Mouse (Mus musculus) heart, adult 8-10 months (tissue): ENCODE measurements around the gene Akr1c19. TPM values are rescaled to one million over a fixed set of nuclear protein-coding genes. Genes with fewer than 3 reads are reported as not detected.
A peak's percentile ranks its signal among the peaks of the same experiment; 100 is the strongest.
"Not testable (repeated sequence)": the region's sequence is repeated elsewhere in the genome, so short reads cannot be mapped to it uniquely, and the experiment has no call there.

Experiments
- DNase-seq: peaks from one replicate; pipeline ENCODE4 v3.0.0; 2022; ENCODE audit warnings: low spot score
- total RNA-seq, 4 experiments: library from RNA; stranded (reverse); gene quantifications; 2 replicates each; pipeline ENCODE4 v1.2.4; 2022

Akr1c19 gene
- 1 to 10 TPM; 1.7 to 2.3 (median 1.8) TPM for total RNA-seq

GRCm38 (mm10) chr13:4228441-4228840, at the start of gene Akr1c19:
Akr1c19 (plus strand) TSS chr13:4228700.
- peak; percentile 67 for DNase-seq

GRCm38 (mm10) chr13:4181321-4181720, 47.2 kb upstream of the Akr1c19 start:
- not testable (repeated sequence) for DNase-seq

DNA sequence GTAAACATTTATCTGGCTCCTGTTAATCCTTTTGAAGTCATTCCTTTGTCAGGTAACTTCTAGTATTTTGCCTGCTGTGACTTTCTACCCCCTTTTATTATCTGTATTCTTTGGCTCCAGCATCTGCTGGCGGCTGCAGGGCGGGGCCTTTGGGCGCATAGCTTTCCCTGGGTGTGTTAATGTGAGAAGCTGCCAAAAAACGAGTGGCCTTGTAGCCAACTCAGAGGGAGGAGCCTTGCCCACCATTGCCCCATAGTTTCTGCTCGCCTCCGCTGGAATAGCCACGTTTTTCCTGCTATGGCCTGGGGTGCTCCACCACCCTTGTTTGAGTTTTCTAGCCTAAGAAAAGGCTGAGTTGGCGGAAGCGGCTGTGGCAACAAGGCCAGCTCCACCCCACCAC, 45.4 kb upstream of the Akr1c19 start:
- DNase-seq: no peak

DNA sequence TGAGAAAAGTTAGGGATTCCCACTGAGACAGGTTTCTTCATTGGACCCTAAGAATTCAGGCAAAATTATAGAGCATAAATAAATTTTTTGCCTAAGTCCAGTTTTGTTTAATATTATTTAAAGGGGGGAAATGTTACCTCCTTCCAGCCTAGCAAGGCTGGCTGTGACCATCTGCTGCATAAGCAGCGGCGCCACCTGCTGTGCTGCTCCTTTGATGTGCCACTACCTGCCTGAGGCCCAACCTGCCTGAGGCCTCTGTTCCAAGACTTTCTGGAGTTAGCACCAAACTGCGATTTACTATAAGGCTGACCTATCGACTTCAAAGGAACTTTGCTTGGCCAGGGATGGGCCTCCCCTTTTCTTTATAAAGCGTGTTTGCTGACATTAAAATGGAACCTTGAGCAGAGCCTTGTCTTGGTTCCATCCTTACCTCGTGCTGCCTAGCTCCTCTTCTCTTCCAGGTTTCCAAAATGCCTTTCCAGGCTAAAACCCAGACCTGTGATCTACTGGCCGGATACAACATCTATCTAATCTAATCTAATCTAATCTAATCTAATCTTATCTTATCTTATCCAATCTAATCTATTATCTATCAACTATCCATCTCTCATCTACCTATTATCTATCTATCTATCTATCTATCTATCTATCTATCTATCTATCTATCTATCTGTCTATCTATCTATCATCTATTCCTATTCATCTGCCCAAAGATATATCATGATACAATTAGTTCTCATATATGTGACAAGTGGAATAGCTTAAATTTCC, 41.7 kb upstream of the Akr1c19 start:
- not testable (repeated sequence) for DNase-seq

- peak; percentile 31 for DNase-seq
These were observed 40.3 kb upstream of the Akr1c19 start for GRCm38 (mm10) chr13:4188174-4188573.

- DNase-seq: peak; percentile 27
These were observed 37.6 kb upstream of the Akr1c19 start, which contains the start of gene Akr1c13 for GRCm38 (mm10) chr13:4190904-4191303. Akr1c13 (plus strand) TSS chr13:4191150.

DNA sequence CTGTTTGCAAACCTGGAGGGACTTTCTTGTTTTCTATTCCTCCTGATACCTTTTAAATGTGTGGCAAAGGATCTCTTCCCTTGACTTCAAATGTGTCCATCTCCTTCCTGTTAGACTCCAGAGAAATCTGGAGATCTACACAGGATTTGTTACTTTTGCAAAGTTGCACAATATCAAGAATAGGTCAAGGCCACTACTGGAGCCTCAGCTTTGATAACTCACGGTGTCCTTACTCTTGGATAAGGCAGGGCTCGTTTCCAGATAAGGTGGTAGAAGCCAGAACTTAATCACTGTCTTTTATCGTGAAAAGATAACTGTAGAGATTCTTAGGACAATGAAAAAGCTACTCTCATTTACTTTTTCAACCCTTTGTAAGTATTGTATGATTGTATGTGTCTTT, 36.0 kb upstream of the Akr1c19 start:
- DNase-seq: no peak

GRCm38 (mm10) chr13:4206147-4206903, 22.2 kb upstream of the Akr1c19 start:
- DNase-seq: no peak

GRCm38 (mm10) chr13:4211560-4212299, 16.8 kb upstream of the Akr1c19 start:
- DNase-seq: no peak

GRCm38 (mm10) chr13:4212309-4212708, 16.2 kb upstream of the Akr1c19 start:
- no peak for DNase-seq

DNA sequence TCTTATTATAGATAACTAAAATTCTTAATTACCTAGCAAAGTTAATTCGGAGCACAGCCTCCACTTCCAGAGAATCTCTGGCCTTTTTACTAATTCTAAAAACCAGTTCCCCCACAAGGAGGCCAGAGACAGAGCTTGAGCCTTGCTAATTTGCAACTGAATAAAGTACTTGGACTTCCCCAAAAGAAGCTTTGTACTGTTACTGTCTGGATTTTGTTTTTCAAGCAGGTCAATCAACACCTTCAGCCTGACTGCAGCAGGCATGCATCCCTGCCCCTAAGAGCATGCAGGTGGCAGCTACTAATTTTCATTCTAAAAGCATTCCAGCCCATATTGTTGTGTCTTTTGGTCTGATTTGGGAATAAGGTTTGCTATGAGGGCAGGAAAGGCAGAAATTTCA, 13.0 kb upstream of the Akr1c19 start:
- not testable (repeated sequence) for DNase-seq

DNA sequence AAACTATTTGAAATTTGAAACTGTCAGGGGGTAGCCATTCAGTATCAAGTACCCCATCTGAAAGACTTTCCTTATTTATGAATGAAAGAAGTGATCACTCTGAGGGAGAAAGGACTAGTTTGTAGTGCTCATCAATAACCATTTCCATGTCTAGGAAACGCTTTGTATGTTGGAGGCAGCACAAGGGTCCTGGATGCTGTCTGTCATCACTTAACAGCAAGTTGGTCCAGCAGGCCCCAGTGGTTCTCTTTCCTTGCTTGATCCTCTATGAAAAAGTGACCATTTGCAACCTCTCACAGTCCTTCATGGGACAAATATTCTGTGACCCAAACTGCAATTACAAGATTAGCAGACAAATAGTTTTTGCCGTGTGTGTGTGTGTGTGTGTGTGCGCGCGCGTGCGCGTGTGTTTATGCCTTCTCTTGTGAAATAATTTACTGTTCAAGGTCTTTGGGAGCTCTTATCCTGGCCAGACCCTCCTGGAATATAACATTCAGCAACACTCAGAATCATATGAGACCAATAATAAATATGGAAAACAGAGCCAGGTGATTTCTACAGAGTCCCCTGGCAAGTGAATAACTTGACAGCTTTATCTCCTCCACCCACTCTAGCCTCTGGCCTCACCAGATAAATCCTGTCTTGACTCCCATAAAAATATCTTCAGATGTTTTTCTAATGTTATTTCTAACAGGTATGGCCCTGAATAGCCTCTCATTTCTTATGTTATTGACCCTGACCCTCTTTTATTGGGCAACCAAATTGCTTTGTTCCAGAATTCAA, 2.5 kb downstream of the Akr1c19 start:
- no peak for DNase-seq

DNA sequence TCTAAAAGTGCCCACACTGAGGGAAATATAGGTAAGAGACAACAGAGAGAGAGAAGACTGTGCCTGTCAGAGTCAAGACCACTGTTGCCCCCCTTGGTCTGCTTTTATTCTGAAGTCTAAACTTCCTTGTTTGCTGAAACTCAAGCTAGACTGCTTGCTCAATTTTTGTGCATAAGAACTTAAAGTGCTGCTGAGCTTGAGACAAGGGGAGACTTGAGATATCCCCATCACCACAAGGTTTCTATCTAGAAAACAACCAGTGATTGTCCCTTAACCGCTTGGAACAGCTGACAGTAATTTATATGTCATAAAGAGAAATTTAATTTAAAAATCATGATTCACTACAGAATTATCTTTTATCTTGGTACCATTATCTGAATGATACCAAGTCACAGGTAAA, 4.6 kb downstream of the Akr1c19 start:
- no peak for DNase-seq

DNA sequence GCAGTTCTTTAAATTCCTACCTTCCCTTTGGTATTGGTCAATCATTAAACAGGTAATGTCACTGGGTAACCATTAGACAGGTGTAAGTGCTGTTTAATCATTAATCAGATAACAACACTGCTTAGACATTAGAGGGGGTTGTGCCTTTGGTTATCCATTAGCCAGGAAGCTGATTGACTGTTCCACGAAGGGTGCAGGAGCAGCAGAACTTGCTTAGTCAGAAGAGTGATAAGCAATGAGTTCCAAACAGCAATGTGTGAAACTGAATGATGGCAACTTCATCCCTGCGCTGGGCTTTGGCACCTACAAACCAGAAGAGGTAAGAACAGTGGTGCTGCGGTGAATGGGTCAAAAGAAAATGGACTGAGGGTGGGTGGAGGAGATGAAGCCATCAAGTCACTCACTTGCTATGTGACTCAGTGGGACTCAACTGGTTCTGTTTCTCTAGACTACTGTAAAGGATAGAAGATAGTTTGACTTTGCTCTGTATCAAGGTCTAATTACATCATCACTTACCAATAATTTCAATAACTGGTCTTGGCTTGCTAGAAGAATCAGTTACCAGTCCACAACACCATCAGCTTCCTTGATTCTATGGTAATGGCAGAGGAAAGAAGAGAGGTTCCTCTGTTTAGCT, 5.2 kb downstream of the Akr1c19 start:
- no peak for DNase-seq

DNA sequence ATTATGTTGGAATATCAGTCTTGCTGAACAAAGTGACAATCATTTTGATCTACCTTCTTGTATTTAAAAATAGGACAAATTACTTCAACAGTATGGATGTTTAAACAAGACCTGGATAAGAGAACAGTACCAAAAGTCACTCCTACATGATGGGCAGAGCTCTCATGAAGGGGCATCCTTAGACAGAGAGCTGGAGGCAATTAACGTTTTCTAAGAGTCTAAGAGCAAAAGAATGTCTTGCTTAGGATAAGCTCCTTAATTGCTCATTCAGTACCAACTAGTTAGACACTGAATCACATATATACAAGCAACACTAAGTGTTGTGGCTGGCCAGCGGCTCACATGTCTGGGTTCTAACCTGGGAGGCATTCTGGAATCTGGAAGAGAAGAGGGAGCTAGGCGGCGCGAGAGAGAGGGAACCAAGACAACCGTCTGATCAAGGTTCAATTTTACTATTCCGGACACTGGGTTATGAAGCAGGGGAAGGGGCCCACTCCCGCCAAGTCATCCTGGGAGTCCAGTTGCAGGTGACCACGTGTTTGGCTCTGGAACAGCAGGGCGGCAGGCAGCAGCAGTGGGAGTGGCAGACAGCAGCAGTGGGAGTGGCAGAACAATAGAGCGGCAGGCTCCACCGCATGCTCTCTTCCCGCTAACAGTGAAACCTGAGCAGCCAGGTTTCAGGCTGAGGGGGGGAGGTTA, 16.5 kb downstream of the Akr1c19 start:
- no peak for DNase-seq

GRCm38 (mm10) chr13:4249347-4249746, 20.8 kb downstream of the Akr1c19 start:
- DNase-seq: no peak

DNA sequence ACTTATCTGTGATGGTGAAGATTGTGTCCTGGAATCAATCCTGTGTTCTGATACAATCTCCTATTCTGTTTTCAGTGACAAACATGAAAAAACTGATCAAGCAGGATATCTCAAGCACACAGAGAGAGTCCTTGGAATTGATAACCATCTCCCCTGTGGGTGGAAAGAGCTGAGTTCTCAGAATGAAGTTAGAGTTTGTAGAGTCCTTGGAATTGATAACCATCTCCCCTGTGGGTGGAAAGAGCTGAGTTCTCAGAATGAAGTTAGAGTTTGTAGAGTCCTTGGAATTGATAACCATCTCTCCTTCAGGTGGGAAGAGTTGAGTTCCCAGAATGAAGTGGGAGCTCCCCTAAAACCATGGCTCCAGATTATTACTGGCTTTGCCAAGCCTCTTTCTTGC, 28.4 kb downstream of the Akr1c19 start:
- DNase-seq: not testable (repeated sequence)

GRCm38 (mm10) chr13:4257349-4257748, 28.8 kb downstream of the Akr1c19 start:
- no peak for DNase-seq

GRCm38 (mm10) chr13:4264612-4265011, 36.1 kb downstream of the Akr1c19 start:
- no peak for DNase-seq

GRCm38 (mm10) chr13:4265047-4265446, 36.5 kb downstream of the Akr1c19 start:
- DNase-seq: no peak
